Mouse (Mus musculus) liver, embryonic 16.5 days (tissue): ENCODE data around the gene Scn5a. TPM values are rescaled to one million over a fixed set of nuclear protein-coding genes. Genes with fewer than 3 reads are reported as not detected.

Experiments
- ATAC-seq: fragments of 200-750 bp; cut with Nextera tagmentation; 2 replicates; pipeline ENCODE4 v1.8.0; 2017; ENCODE audit warnings: low read depth, mild to moderate bottlenecking, moderate number of reproducible peaks, moderate library complexity
- H3K27ac ChIP-seq: fragments of 300-500 bp; sonication (generic); 2 replicates; pipeline ENCODE4 v1.5.1; 2014; ENCODE audit warnings: mild to moderate bottlenecking, low read length
- H3K27me3 ChIP-seq: fragments of 300-500 bp; sonication (generic); 2 replicates; pipeline ENCODE4 v1.6.1; 2014; ENCODE audit warnings: low read depth, low read length, mixed read lengths; ENCODE audit not compliant: control insufficient read depth, insufficient read depth
- H3K36me3 ChIP-seq: fragments of 300-500 bp; sonication (generic); 2 replicates; pipeline ENCODE4 v1.6.1; 2014; ENCODE audit warnings: mild to moderate bottlenecking; ENCODE audit not compliant: control insufficient read depth, insufficient read depth
- H3K4me1 ChIP-seq: fragments of 300-500 bp; sonication (generic); 2 replicates; pipeline ENCODE4 v1.6.1; 2014; ENCODE audit warnings: low read depth, low read length, mixed read lengths; ENCODE audit not compliant: control insufficient read depth
- H3K4me2 ChIP-seq: fragments of 300-500 bp; sonication (generic); 2 replicates; pipeline ENCODE4 v1.6.1; 2014; ENCODE audit warnings: low read depth, low read length, mixed read lengths
- H3K4me3 ChIP-seq: fragments of 300-500 bp; sonication (generic); 2 replicates; pipeline ENCODE4 v1.5.1; 2014; ENCODE audit warnings: low read depth, mild to moderate bottlenecking, low read length
- H3K9ac ChIP-seq: fragments of 300-500 bp; sonication (generic); 2 replicates; pipeline ENCODE4 v1.6.1; 2014; ENCODE audit warnings: low read depth, low read length
- H3K9me3 ChIP-seq: fragments of 300-500 bp; sonication (generic); replicated peaks from 2 replicates; pipeline ENCODE4 v1.6.1; 2016; ENCODE audit warnings: low read length; ENCODE audit not compliant: control insufficient read depth
- WGBS: fragments of 180-500 bp; shearing (Covaris S2); extraction: QIAGEN DNeasy Blood & Tissue Kit; methylation state at CpG from one replicate; pipeline ENCODE4 v1.1.7; 2014; ENCODE audit not compliant: insufficient replicate concordance; 5-methylcytosine and 5-hydroxymethylcytosine counted together
- polyA plus RNA-seq: library from polyadenylated mRNA; unstranded; fragments of >200 nt; fragmentation: Nextera tagmentation; extraction: Ambion mirVana; gene quantifications from 2 replicates; pipeline ENCODE4 v1.2.1, GENCODE M21; 2015

The Scn5a gene
- polyA plus RNA-seq, 1 experiment from 2014 or later: 0.11 TPM

DNA sequence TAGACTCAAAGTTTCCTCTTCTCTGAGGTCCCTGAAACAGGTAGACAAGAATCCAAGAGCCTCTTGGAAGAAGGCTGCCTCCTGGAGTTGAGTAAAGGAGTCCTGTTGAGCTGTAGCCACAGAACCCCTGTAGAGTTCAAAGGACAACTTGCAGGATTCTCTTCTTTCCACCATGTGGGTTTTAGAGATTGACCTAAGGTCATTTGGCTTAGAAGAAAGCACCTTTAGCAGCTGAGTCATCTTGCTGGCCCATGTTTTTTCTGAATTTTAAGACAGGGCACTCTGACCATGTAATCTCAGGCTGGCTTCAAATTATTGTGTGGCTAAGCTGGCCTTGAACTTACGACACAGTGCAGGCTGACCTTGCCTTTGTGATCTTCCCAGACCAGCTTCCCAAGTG is 105.8 kb downstream of the Scn5a start:
- no peak overlapping the region for H3K4me3 ChIP-seq
- H3K9me3 ChIP-seq: no peaks in the 10 kb centered on the region
- no peak overlapping the region for H3K4me2 ChIP-seq
- H3K27ac ChIP-seq: no peak overlapping the region
- no peak for ATAC-seq
- 76% methylated on average over 1 of the region's 1 CpGs for WGBS
- H3K4me1 ChIP-seq: peaks cover 14% of the 10 kb centered on the region
- H3K9ac ChIP-seq: no peak overlapping the region
- H3K36me3 ChIP-seq: no peaks in the 10 kb centered on the region
- no peaks in the 10 kb centered on the region for H3K27me3 ChIP-seq

DNA sequence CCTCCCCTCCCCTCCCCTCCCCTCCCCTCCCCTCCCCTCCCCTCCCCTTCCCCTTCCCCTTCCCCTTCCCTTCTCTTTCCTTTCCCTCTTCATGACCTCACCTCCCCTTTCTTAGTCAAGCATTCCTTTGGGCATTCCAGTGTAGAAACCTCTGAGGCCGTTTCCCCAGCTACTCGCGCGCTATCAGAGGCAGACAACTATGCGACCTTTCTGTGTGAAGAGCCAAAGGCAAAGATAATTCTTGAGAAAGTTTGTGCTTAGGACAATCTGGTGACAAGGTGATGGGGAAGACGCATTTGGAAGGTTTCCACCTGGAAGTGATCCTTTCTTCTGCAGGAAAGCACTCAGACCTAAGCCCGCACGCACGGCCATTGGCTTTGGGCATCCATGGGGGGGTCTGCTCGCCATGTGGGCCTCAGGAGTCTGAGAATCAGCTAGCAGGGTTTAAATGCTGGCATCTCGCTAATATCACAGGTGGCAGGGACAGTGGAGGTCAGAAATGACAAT is 106.4 kb downstream of the Scn5a start:
- no peak overlapping the region for H3K4me3 ChIP-seq
- no peaks in the 10 kb centered on the region for H3K27me3 ChIP-seq
- H3K9me3 ChIP-seq: no peaks in the 10 kb centered on the region
- H3K4me1 ChIP-seq: peaks cover 14% of the 10 kb centered on the region
- no peak overlapping the region for H3K4me2 ChIP-seq
- H3K36me3 ChIP-seq: no peaks in the 10 kb centered on the region
- H3K9ac ChIP-seq: no peak overlapping the region
- WGBS: 72% methylated on average over 11 of the region's 11 CpGs
- no peak for ATAC-seq
- no peak overlapping the region for H3K27ac ChIP-seq

DNA sequence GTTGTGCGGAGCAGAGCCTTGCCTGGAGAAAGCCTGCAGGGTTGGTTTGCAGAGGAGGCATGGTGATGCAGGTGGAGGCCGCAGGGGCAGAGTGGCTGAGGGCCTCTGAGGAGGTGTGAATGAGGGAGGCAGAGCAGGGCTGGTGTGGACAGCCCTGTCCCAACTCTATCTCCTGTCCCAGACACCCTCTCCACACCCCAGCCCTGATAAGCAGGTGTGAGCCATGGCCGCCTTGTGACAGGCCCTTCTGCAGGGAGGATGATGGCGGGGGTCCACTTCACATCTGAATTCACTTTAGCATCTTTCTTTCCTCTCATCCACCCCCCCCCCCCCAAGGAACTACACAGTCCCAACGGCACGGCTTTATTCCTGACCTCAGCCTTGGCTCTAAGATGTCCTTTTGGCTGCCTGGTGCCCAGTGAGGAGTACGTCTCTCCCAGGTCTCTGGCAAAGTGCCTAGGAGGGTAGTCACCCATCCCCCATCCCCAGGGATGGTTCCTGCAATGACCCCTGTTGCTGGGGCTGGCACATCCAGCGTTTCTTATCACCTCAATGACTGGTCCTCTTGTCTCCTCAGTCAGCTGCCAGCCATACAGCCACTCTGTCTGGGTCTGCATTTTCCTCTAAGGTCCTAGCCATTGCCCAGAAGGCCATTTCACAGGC is 109.0 kb downstream of the Scn5a start:
- peak; percentile 92 for ATAC-seq
- Histone ChIP-seq H3K27ac (no peak overlapping the region), H3K4me1 (peaks cover 14% of the 10 kb centered on the region), H3K27me3 (no peaks in the 10 kb centered on the region), H3K4me3 (no peak overlapping the region), H3K9me3 (no peaks in the 10 kb centered on the region), H3K9ac (no peak overlapping the region), H3K4me2 (no peak overlapping the region), H3K36me3 (peaks cover 3% of the 10 kb centered on the region; the same call in 1 of the 2 replicates)
- WGBS: 53% methylated on average over 8 of the region's 8 CpGs

DNA sequence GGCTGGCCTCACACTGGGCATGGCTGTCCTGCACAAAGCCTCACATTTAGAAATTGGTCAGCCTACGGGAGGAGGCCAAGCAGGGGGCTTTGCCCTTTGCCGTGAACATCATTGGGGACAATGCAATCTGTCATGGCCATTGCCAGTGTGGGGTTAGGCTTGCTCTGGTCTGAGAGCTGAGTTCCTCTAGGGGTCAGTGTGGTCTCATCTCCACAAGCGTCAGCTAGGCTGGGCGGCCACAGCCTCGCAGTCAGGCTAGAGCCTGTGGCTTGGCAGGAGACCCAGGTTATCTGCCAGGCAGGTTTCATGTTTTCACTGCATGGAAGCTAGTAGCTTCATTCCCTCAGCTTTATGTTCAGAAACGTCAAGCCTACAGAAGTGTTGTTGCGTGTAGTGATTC is 113.2 kb downstream of the Scn5a start:
- Histone ChIP-seq H3K9ac (no peak overlapping the region), H3K27me3 (no peaks in the 10 kb centered on the region), H3K36me3 (peaks cover 9% of the 10 kb centered on the region), H3K4me2 (no peak overlapping the region), H3K9me3 (no peaks in the 10 kb centered on the region), H3K4me3 (no peak overlapping the region), H3K27ac (no peak overlapping the region), H3K4me1 (peaks cover 14% of the 10 kb centered on the region)
- no peak for ATAC-seq
- WGBS: 70% methylated on average over 7 of the region's 7 CpGs

DNA sequence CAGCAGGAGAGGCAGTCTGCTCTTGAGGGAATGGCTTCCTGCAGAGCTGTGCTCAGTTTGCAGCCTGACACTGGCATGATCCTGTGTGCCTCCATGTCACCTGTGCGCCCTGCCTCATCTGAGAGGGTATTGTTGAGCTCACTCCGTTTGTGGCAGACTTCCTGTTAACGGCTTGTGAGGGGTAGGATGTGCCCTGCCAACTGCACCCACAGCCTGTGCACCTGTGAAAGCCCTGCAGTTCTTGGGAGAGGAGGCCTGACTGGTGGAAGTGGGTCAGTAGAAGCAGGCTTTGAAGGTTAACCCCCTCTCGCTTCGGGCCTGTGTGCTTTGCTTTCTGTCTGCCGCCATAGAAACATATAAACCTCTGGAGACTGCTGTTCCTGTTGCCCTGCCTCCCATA is 113.8 kb downstream of the Scn5a start:
- H3K27me3 ChIP-seq: no peaks in the 10 kb centered on the region
- no peak overlapping the region for H3K27ac ChIP-seq
- no peaks in the 10 kb centered on the region for H3K9me3 ChIP-seq
- no peak overlapping the region for H3K4me2 ChIP-seq
- peaks cover 12% of the 10 kb centered on the region for H3K4me1 ChIP-seq
- H3K9ac ChIP-seq: no peak overlapping the region
- ATAC-seq: no peak
- WGBS: 70% methylated on average over 6 of the region's 6 CpGs
- H3K4me3 ChIP-seq: no peak overlapping the region
- peaks cover 9% of the 10 kb centered on the region for H3K36me3 ChIP-seq

DNA sequence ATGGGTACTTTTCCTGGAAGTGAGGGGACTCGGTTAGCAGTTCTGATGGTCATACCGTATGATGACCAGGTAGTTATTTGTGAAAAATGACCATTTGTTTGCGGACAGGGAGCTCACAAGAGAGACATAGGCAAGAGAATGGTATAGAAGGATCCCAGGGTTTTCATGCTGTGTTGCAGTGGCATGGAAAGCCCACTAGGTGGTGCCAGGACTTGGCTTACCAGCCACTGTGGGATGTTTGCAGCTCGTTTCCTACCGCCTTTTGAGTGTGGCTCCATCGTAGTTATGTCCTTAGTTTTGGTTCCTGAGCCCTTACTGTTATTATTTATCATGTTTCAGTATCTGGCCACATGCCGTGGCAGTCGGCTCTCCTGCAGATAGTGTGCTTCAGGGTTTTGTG is 118.4 kb downstream of the Scn5a start:
- no peak for ATAC-seq
- H3K27me3 ChIP-seq: no peaks in the 10 kb centered on the region

DNA sequence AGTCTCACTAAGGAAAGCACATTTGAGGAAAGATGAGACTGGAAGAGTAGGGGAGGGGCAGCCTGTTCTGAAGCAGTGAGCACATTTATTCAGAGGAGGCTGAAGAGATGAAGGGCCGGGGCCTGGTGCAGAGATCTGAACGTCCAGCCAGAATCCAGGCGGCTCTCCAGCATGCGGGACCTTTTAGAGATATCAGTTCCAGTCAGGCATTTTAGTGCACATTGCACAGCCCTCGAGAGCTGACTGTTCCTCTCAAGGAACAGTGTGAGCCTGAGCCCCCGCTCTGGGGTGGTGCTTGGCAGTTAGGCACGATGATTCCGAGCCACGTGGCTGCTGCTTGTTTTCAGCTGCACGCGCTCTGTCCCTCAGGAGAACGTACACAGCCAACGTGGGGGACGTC is 121.7 kb downstream of the Scn5a start:
- no peak overlapping the region for H3K9ac ChIP-seq
- H3K9me3 ChIP-seq: no peaks in the 10 kb centered on the region
- no peak overlapping the region for H3K4me2 ChIP-seq
- no peaks in the 10 kb centered on the region for H3K27me3 ChIP-seq
- no peaks in the 10 kb centered on the region for H3K36me3 ChIP-seq
- no peak overlapping the region for H3K4me3 ChIP-seq
- H3K27ac ChIP-seq: no peak overlapping the region
- no peak for ATAC-seq
- H3K4me1 ChIP-seq: no peaks in the 10 kb centered on the region
- 78% methylated on average over 14 of the region's 14 CpGs for WGBS

More for the DNA sequence above, 118.4 kb downstream of the Scn5a start:
- Histone ChIP-seq H3K4me3 (no peak overlapping the region), H3K4me1 (no peaks in the 10 kb centered on the region), H3K4me2 (no peak overlapping the region), H3K9me3 (no peaks in the 10 kb centered on the region), H3K36me3 (peaks cover 7% of the 10 kb centered on the region), H3K9ac (no peak overlapping the region), H3K27ac (no peak overlapping the region)
- 33% methylated on average over 8 of the region's 8 CpGs for WGBS

DNA sequence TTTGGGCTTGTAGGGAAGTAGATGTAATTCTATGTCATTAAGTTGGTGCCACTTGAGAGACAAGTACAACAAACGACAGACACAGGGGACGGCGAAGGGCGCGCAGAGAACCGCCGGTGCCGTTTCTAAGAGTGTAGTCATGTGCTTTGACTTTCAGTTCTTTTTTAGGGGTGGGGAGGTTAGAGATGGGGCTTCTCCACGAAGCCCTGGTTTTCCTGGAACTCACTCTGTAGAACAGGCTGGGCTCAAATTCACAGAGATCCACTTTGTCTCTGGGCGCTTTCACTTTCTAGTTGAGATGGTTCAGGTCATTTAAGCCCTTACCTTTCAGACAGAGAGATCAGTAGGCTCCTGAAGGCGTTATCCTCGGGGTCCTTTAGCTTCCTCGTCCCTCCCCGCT is 122.8 kb downstream of the Scn5a start:
- ATAC-seq: no peak
- no peaks in the 10 kb centered on the region for H3K27me3 ChIP-seq
- H3K36me3 ChIP-seq: no peaks in the 10 kb centered on the region
- H3K4me3 ChIP-seq: no peak overlapping the region
- no peaks in the 10 kb centered on the region for H3K9me3 ChIP-seq
- no peaks in the 10 kb centered on the region for H3K4me1 ChIP-seq
- no peak overlapping the region for H3K9ac ChIP-seq
- WGBS: 77% methylated on average over 14 of the region's 14 CpGs
- H3K4me2 ChIP-seq: no peak overlapping the region
- no peak overlapping the region for H3K27ac ChIP-seq

DNA sequence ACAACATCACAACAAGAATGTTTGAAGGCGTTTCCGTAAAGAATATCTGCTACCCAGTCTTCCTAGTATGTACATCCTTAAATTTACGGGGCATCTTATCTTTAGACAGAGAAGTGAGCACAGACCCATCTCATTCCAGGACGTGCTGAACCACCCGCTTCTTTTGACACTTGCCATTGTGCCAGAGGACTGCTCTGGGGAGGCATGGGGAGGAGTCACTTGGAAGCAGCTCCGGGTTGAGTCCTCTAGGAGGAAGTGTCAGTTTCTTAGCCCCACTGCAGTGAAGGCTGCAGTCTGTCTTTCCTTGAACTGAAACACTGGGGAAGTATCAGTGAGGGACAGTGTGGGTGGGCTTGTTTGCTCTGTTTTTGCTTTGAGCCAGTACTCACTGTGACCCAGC is 133.1 kb downstream of the Scn5a start:
- peaks cover 10% of the 10 kb centered on the region for H3K36me3 ChIP-seq
- H3K9ac ChIP-seq: peak overlapping the region; percentile 71
- no peak overlapping the region for H3K27ac ChIP-seq
- no peaks in the 10 kb centered on the region for H3K27me3 ChIP-seq
- 0 out of 2 replicates have a peak, but pooled peaks have one; percentile 19 for ATAC-seq
- H3K4me1 ChIP-seq: peaks cover 15% of the 10 kb centered on the region
- H3K4me3 ChIP-seq: peak overlapping the region; percentile 69
- H3K4me2 ChIP-seq: peak overlapping the region; percentile 84
- WGBS: 13% methylated on average over 6 of the region's 6 CpGs
- no peaks in the 10 kb centered on the region for H3K9me3 ChIP-seq
